Mouse (Mus musculus) midbrain, embryonic 15.5 days (tissue): ENCODE data around the gene Dzank1. TPM values are rescaled to one million over a fixed set of nuclear protein-coding genes. Genes with fewer than 3 reads are reported as not detected.

Experiments
- ATAC-seq: fragments of 200-750 bp; cut with Nextera tagmentation; replicated peaks from 2 replicates; pipeline ENCODE4 v1.8.0; 2017; ENCODE audit warnings: moderate TSS enrichment
- H3K27ac ChIP-seq: fragments of 300-500 bp; sonication (generic); 2 replicates; pipeline ENCODE4 v1.5.1; 2015; ENCODE audit warnings: mild to moderate bottlenecking, inconsistent platforms
- H3K27me3 ChIP-seq: fragments of 300-500 bp; sonication (generic); replicated peaks from 2 replicates; pipeline ENCODE4 v1.6.1; 2015; ENCODE audit warnings: inconsistent platforms
- H3K36me3 ChIP-seq: fragments of 300-500 bp; sonication (generic); replicated peaks from 2 replicates; pipeline ENCODE4 v1.6.1; 2015; ENCODE audit warnings: inconsistent platforms
- H3K4me1 ChIP-seq: fragments of 300-500 bp; sonication (generic); 2 replicates; pipeline ENCODE4 v1.6.1; 2015; ENCODE audit warnings: inconsistent platforms
- H3K4me2 ChIP-seq: fragments of 300-500 bp; sonication (generic); 2 replicates; pipeline ENCODE4 v1.6.1; 2015; ENCODE audit warnings: inconsistent platforms, mild to moderate bottlenecking, moderate library complexity
- H3K4me3 ChIP-seq: fragments of 300-500 bp; sonication (generic); 2 replicates; pipeline ENCODE4 v1.5.1; 2015; ENCODE audit warnings: mild to moderate bottlenecking, inconsistent platforms
- H3K9ac ChIP-seq: fragments of 300-500 bp; sonication (generic); 2 replicates; pipeline ENCODE4 v1.6.1; 2015; ENCODE audit warnings: mild to moderate bottlenecking, inconsistent platforms
- H3K9me3 ChIP-seq: fragments of 300-500 bp; sonication (generic); 2 replicates; pipeline ENCODE4 v1.6.1; 2016; ENCODE audit warnings: inconsistent platforms
- WGBS: fragments of 180-500 bp; shearing (Covaris S2); methylation state at CpG from one replicate; pipeline ENCODE4 v1.1.7; 2015; ENCODE audit warnings: mixed read lengths; 5-methylcytosine and 5-hydroxymethylcytosine counted together
- polyA plus RNA-seq: library from polyadenylated mRNA; unstranded; fragments of >200 nt; fragmentation: Nextera tagmentation; extraction: Ambion mirVana; gene quantifications from 2 replicates; pipeline ENCODE4 v1.2.1, GENCODE M21; 2015

Dzank1 gene
- 17.8 and 20.3 TPM in 2 replicates for polyA plus RNA-seq

- Histone ChIP-seq H3K27ac (peak within 1 kb of the TSS; percentile 98), H3K4me1 (peaks cover 26% of the 10 kb centered on the region), H3K9me3 (no peaks in the 10 kb centered on the region), H3K4me2 (peak within 1 kb of the TSS; percentile 71), H3K4me3 (peak within 1 kb of the TSS; percentile 86), H3K27me3 (0 out of 2 replicates have a peak, but pooled peaks cover 3% of the 10 kb centered on the region), H3K9ac (peak within 1 kb of the TSS; percentile 75), H3K36me3 (peaks cover 5% of the 10 kb centered on the region; the same call in 1 of the 2 replicates)
- WGBS = under 1% methylated on average over 56 of the region's 56 CpGs
- ATAC-seq = peak; percentile 98
Measured at GRCm38 (mm10) chr2:144526981-144527820, at the start of gene Dzank1, which contains the start of gene Polr3f. Gene Dzank1, minus strand, starts transcription at chr2:144527414. Gene Polr3f, plus strand, starts transcription at chr2:144527718.

GRCm38 (mm10) chr2:144555820-144556552 lies 28.8 kb upstream of the Dzank1 start, which contains the start of gene Sec23b:
Gene Sec23b, plus strand, starts transcription at chr2:144556229.
- H3K36me3 ChIP-seq = no peaks in the 10 kb centered on the region
- H3K4me1 ChIP-seq = peaks cover 17% of the 10 kb centered on the region
- H3K9ac ChIP-seq = peak within 1 kb of the TSS; percentile 63
- H3K4me3 ChIP-seq = peak within 1 kb of the TSS; percentile 92
- peak; percentile 99 for ATAC-seq
- H3K27ac ChIP-seq = peak within 1 kb of the TSS; percentile 82
- no peaks in the 10 kb centered on the region for H3K9me3 ChIP-seq
- H3K4me2 ChIP-seq = peak within 1 kb of the TSS; percentile 74
- WGBS = under 1% methylated on average over 44 of the region's 44 CpGs
- H3K27me3 ChIP-seq = no peaks in the 10 kb centered on the region

- H3K4me3 ChIP-seq = peak overlapping the region; percentile 92
- H3K9ac ChIP-seq = peak overlapping the region; percentile 42; the same call in 1 of the 2 replicates
- H3K27ac ChIP-seq = peak overlapping the region; percentile 82
- ATAC-seq = no peak
- no peaks in the 10 kb centered on the region for H3K36me3 ChIP-seq
- 5% methylated on average over 14 of the region's 14 CpGs for WGBS
- no peaks in the 10 kb centered on the region for H3K27me3 ChIP-seq
- peak overlapping the region; percentile 67 for H3K4me2 ChIP-seq
- H3K4me1 ChIP-seq = peaks cover 17% of the 10 kb centered on the region
- H3K9me3 ChIP-seq = no peaks in the 10 kb centered on the region
Measured at GRCm38 (mm10) chr2:144555286-144555819, 28.1 kb upstream of the Dzank1 start.

GRCm38 (mm10) chr2:144553905-144554304 lies 26.7 kb upstream of the Dzank1 start:
- H3K4me3 ChIP-seq = no peak overlapping the region
- no peak for ATAC-seq
- 92% methylated on average over 3 of the region's 3 CpGs for WGBS
- peaks cover 26% of the 10 kb centered on the region for H3K4me1 ChIP-seq
- H3K9me3 ChIP-seq = no peaks in the 10 kb centered on the region
- no peak overlapping the region for H3K27ac ChIP-seq
- H3K27me3 ChIP-seq = no peaks in the 10 kb centered on the region
- H3K4me2 ChIP-seq = no peak overlapping the region
- H3K9ac ChIP-seq = no peak overlapping the region
- H3K36me3 ChIP-seq = no peaks in the 10 kb centered on the region

- Histone ChIP-seq H3K36me3 (peaks cover 8% of the 10 kb centered on the region), H3K9me3 (no peaks in the 10 kb centered on the region), H3K9ac (peak within 1 kb of the TSS; percentile 72), H3K27me3 (no peaks in the 10 kb centered on the region), H3K27ac (peak within 1 kb of the TSS; percentile 82), H3K4me1 (peaks cover 14% of the 10 kb centered on the region), H3K4me3 (peak within 1 kb of the TSS; percentile 58), H3K4me2 (peak within 1 kb of the TSS; percentile 56)
- under 1% methylated on average over 17 of the region's 17 CpGs for WGBS
- peak; percentile 98 for ATAC-seq
Measured at GRCm38 (mm10) chr2:144550529-144550928, 23.3 kb upstream of the Dzank1 start, which contains the start of gene Rbbp9. Gene Rbbp9, minus strand, starts transcription at chr2:144550869.

- Histone ChIP-seq H3K4me3 (no peak overlapping the region), H3K9me3 (no peaks in the 10 kb centered on the region), H3K27ac (no peak overlapping the region), H3K36me3 (peaks cover 24% of the 10 kb centered on the region), H3K27me3 (no peaks in the 10 kb centered on the region), H3K4me1 (peaks cover 9% of the 10 kb centered on the region), H3K9ac (no peak overlapping the region), H3K4me2 (no peak overlapping the region)
- 79% methylated on average over 4 of the region's 4 CpGs for WGBS
- no peak for ATAC-seq
Measured at GRCm38 (mm10) chr2:144547559-144547958, 20.3 kb upstream of the Dzank1 start.

GRCm38 (mm10) chr2:144545481-144545880 lies 18.3 kb upstream of the Dzank1 start:
- H3K9me3 ChIP-seq = no peaks in the 10 kb centered on the region
- H3K4me2 ChIP-seq = no peak overlapping the region
- no peak overlapping the region for H3K9ac ChIP-seq
- H3K4me1 ChIP-seq = peaks cover 9% of the 10 kb centered on the region
- 73% methylated on average over 1 of the region's 1 CpGs for WGBS
- no peak overlapping the region for H3K4me3 ChIP-seq
- no peaks in the 10 kb centered on the region for H3K27me3 ChIP-seq
- ATAC-seq = no peak
- no peak overlapping the region for H3K27ac ChIP-seq
- H3K36me3 ChIP-seq = peaks cover 27% of the 10 kb centered on the region

- Histone ChIP-seq H3K4me3 (no peak overlapping the region), H3K4me2 (no peak overlapping the region), H3K9ac (no peak overlapping the region), H3K9me3 (no peaks in the 10 kb centered on the region), H3K27me3 (no peaks in the 10 kb centered on the region), H3K27ac (no peak overlapping the region), H3K4me1 (peaks cover 8% of the 10 kb centered on the region), H3K36me3 (peaks cover 29% of the 10 kb centered on the region)
- WGBS = 85% methylated on average over 2 of the region's 2 CpGs
- ATAC-seq = no peak
Measured at GRCm38 (mm10) chr2:144545061-144545460, 17.8 kb upstream of the Dzank1 start.

GRCm38 (mm10) chr2:144544630-144545029 lies 17.4 kb upstream of the Dzank1 start:
- no peak for ATAC-seq
- H3K27ac ChIP-seq = no peak overlapping the region
- WGBS = 88% methylated on average over 6 of the region's 6 CpGs
- H3K9ac ChIP-seq = no peak overlapping the region
- peaks cover 4% of the 10 kb centered on the region for H3K4me1 ChIP-seq
- H3K27me3 ChIP-seq = no peaks in the 10 kb centered on the region
- peaks cover 34% of the 10 kb centered on the region for H3K36me3 ChIP-seq
- H3K4me3 ChIP-seq = no peak overlapping the region
- H3K4me2 ChIP-seq = no peak overlapping the region
- no peaks in the 10 kb centered on the region for H3K9me3 ChIP-seq

- Histone ChIP-seq H3K4me2 (no peak overlapping the region), H3K27ac (no peak overlapping the region), H3K9ac (no peak overlapping the region), H3K27me3 (no peaks in the 10 kb centered on the region), H3K9me3 (no peaks in the 10 kb centered on the region), H3K4me3 (no peak overlapping the region), H3K4me1 (no peaks in the 10 kb centered on the region), H3K36me3 (peaks cover 43% of the 10 kb centered on the region)
- 93% methylated on average over 6 of the region's 6 CpGs for WGBS
- ATAC-seq = no peak
Measured at GRCm38 (mm10) chr2:144543670-144544069, 16.5 kb upstream of the Dzank1 start.

- Histone ChIP-seq H3K4me3 (no peak overlapping the region), H3K36me3 (peaks cover 56% of the 10 kb centered on the region), H3K27ac (no peak overlapping the region), H3K27me3 (no peaks in the 10 kb centered on the region), H3K9ac (no peak overlapping the region), H3K4me2 (no peak overlapping the region), H3K4me1 (no peaks in the 10 kb centered on the region), H3K9me3 (no peaks in the 10 kb centered on the region)
- no peak for ATAC-seq
- 85% methylated on average over 4 of the region's 4 CpGs for WGBS
Measured at GRCm38 (mm10) chr2:144541246-144541645, 14.0 kb upstream of the Dzank1 start.

GRCm38 (mm10) chr2:144537123-144537522 lies 9.9 kb upstream of the Dzank1 start:
- H3K4me2 ChIP-seq = no peak overlapping the region
- no peaks in the 10 kb centered on the region for H3K4me1 ChIP-seq
- H3K9me3 ChIP-seq = no peaks in the 10 kb centered on the region
- no peak for ATAC-seq
- 96% methylated on average over 7 of the region's 7 CpGs for WGBS
- H3K9ac ChIP-seq = no peak overlapping the region
- peaks cover 71% of the 10 kb centered on the region for H3K36me3 ChIP-seq
- H3K27me3 ChIP-seq = no peaks in the 10 kb centered on the region
- no peak overlapping the region for H3K4me3 ChIP-seq
- H3K27ac ChIP-seq = no peak overlapping the region
